21 mouse cellular contexts compared by ENCODE assay signal in genomic region chr8:92797527-92797931, GRCm38 (mm10). TPM values are rescaled to one million over a fixed set of nuclear protein-coding genes. Genes with fewer than 3 reads are reported as not detected.
DNase-seq lines count a peak whose midpoint lies in the region; ATAC-seq and TF ChIP-seq lines count a peak whose summit lies in the region.
"Had no signal": no experiment of that assay in that cellular context is flagged by ENCODE, and none has a peak within 500 bp of the region (broad histone marks: within the 10 kb centered on the region; RNA-seq: fewer than 3 reads in every experiment).

No protein-coding gene starts in this region.

- H3K27me3 ChIP-seq in hindbrain, embryonic 11.5 days (ENCODE audit: control insufficient read depth, insufficient read depth, low read length), result no peaks in the 10 kb centered on the region
- no peaks in the 10 kb centered on the region for H3K27me3 ChIP-seq in hindbrain, postnatal 0 days (ENCODE audit: insufficient read depth, low read length)
- no peaks in the 10 kb centered on the region for H3K27me3 ChIP-seq in forebrain, postnatal 0 days (ENCODE audit: insufficient read depth, low read length)
- no peaks in the 10 kb centered on the region for H3K27me3 ChIP-seq in limb, embryonic 15.5 days

- H3K4me3 ChIP-seq in hindbrain, embryonic 11.5 days (ENCODE audit: low read depth, low read length), result no peak overlapping the region
- no peak overlapping the region for H3K4me3 ChIP-seq in hindbrain, postnatal 0 days (ENCODE audit: low read length)
- no peak overlapping the region for H3K4me3 ChIP-seq in forebrain, postnatal 0 days (ENCODE audit: low read depth, low read length)
- no peak overlapping the region for H3K4me3 ChIP-seq in limb, embryonic 15.5 days
- H3K4me3 ChIP-seq: midbrain, embryonic 10.5 days had no signal

- H3K27ac ChIP-seq in hindbrain, embryonic 11.5 days (ENCODE audit: low read depth, low read length), result no peak overlapping the region
- no peak overlapping the region for H3K27ac ChIP-seq in hindbrain, postnatal 0 days
- no peak overlapping the region for H3K27ac ChIP-seq in forebrain, postnatal 0 days (ENCODE audit: low read depth, low read length)
- H3K27ac ChIP-seq in limb, embryonic 15.5 days, result peak overlapping the region; percentile 27; the same call in 1 of the 2 replicates
- H3K27ac ChIP-seq: hindbrain, embryonic 14.5 days; midbrain, embryonic 10.5 days had no signal

- TF ChIP-seq CTCF in hindbrain, postnatal 0 days (IDR thresholded peaks at IDR 0.05; ENCODE audit: low read depth), result no peak
- no peak for TF ChIP-seq CTCF in forebrain, postnatal 0 days (IDR thresholded peaks at IDR 0.05; ENCODE audit: low read depth)

- H3K4me1 ChIP-seq in hindbrain, embryonic 11.5 days (replicated peaks; ENCODE audit: control insufficient read depth, insufficient read depth, low read length), result no peaks in the 10 kb centered on the region
- no peaks in the 10 kb centered on the region for H3K4me1 ChIP-seq in hindbrain, postnatal 0 days (ENCODE audit: insufficient read depth, low read length)
- no peaks in the 10 kb centered on the region for H3K4me1 ChIP-seq in forebrain, postnatal 0 days (ENCODE audit: insufficient read depth)
- no peaks in the 10 kb centered on the region; the same call in 1 of the 2 replicates for H3K4me1 ChIP-seq in limb, embryonic 15.5 days

- no peaks in the 10 kb centered on the region for H3K9me3 ChIP-seq in hindbrain, embryonic 11.5 days (ENCODE audit: control insufficient read depth, low read length)
- no peaks in the 10 kb centered on the region for H3K9me3 ChIP-seq in hindbrain, postnatal 0 days (ENCODE audit: low read length)
- no peaks in the 10 kb centered on the region for H3K9me3 ChIP-seq in forebrain, postnatal 0 days (ENCODE audit: low read length)
- no peaks in the 10 kb centered on the region for H3K9me3 ChIP-seq in limb, embryonic 15.5 days
- H3K9me3 ChIP-seq: midbrain, embryonic 10.5 days had no signal

- H3K9ac ChIP-seq in hindbrain, embryonic 11.5 days (ENCODE audit: low read depth, low read length), result no peak overlapping the region
- H3K9ac ChIP-seq in hindbrain, postnatal 0 days (replicated peaks; ENCODE audit: low read length), result no peak overlapping the region
- H3K9ac ChIP-seq in forebrain, postnatal 0 days, result no peak overlapping the region
- H3K9ac ChIP-seq in limb, embryonic 15.5 days, result no peak overlapping the region
- H3K9ac ChIP-seq: hindbrain, embryonic 14.5 days; lung, embryonic 14.5 days had no signal

- no peaks in the 10 kb centered on the region for H3K36me3 ChIP-seq in hindbrain, embryonic 11.5 days (ENCODE audit: control insufficient read depth, insufficient read depth, low read length)
- H3K36me3 ChIP-seq in hindbrain, postnatal 0 days (ENCODE audit: insufficient read depth, low read length), result no peaks in the 10 kb centered on the region
- no peaks in the 10 kb centered on the region for H3K36me3 ChIP-seq in forebrain, postnatal 0 days (ENCODE audit: insufficient read depth)
- H3K36me3 ChIP-seq in limb, embryonic 15.5 days, result no peaks in the 10 kb centered on the region
- H3K36me3 ChIP-seq: G1E; midbrain, embryonic 10.5 days had no signal

- peak; percentile 54 for DNase-seq in embryo, embryonic 10 days (ENCODE audit: low spot score)
- DNase-seq in embryo, embryonic 9.5 days (ENCODE audit: extremely low spot score), result no peak
- peak; percentile 12 for DNase-seq in hindbrain, embryonic 11.5 days (ENCODE audit: low spot score)
- no peak for DNase-seq in hindbrain, postnatal 0 days (ENCODE audit: low spot score)
- DNase-seq in forebrain, postnatal 0 days, result peak; percentile 22
- DNase-seq in adrenal gland, adult 2 months, result no peak
- no peak for DNase-seq in cerebellum, postnatal 10 days
- DNase-seq: cerebellum, adult 11 months; heart, postnatal 14 days; kidney, postnatal 14 days; lung, embryonic 14.5 days; lung, postnatal 4 days; right cerebral cortex, postnatal 4 days; thymus, postnatal 4 days had no signal

- WGBS in hindbrain, embryonic 11.5 days, result 73% methylated on average over 7 of the region's 7 CpGs
- 68% methylated on average over 7 of the region's 7 CpGs for WGBS in hindbrain, postnatal 0 days
- 47% methylated on average over 7 of the region's 7 CpGs for WGBS in forebrain, postnatal 0 days
- WGBS in limb, embryonic 15.5 days, result 31% methylated on average over 7 of the region's 7 CpGs

- H3K4me2 ChIP-seq in hindbrain, embryonic 11.5 days (replicated peaks; ENCODE audit: low read depth, low read length), result no peak overlapping the region
- no peak overlapping the region for H3K4me2 ChIP-seq in hindbrain, postnatal 0 days (ENCODE audit: low read depth, low read length)
- H3K4me2 ChIP-seq in forebrain, postnatal 0 days (ENCODE audit: low read depth), result no peak overlapping the region
- no peak overlapping the region for H3K4me2 ChIP-seq in limb, embryonic 15.5 days
- H3K4me2 ChIP-seq: hindbrain, embryonic 14.5 days; liver, embryonic 11.5 days; lung, embryonic 14.5 days had no signal

- ATAC-seq in hindbrain, embryonic 11.5 days (ENCODE audit: low FRiP score), result no peak
- no peak for ATAC-seq in hindbrain, postnatal 0 days
- peak; percentile 70 for ATAC-seq in forebrain, postnatal 0 days
- no peak for ATAC-seq in limb, embryonic 15.5 days (ENCODE audit: insufficient number of reproducible peaks, low FRiP score, low TSS enrichment, low read depth)
- ATAC-seq: CD4-positive, CD25-positive, alpha-beta regulatory T cell, adult 4 months; intestine, postnatal 0 days had no signal

RNA-seq across cellular contexts. Expression of gene Mmp2, which starts 29.6 kb away (rescaled TPM):
- polyA plus RNA-seq in hindbrain, embryonic 11.5 days (2014; fragmentation: Nextera tagmentation; extraction: Ambion mirVana), result 73.7 and 80.9 TPM in 2 replicates
- total RNA-seq in hindbrain, postnatal 0 days (2014; rRNA removed), result 12.7 and 16.9 TPM in 2 replicates
- polyA plus RNA-seq in hindbrain, postnatal 0 days (2015; fragmentation: Nextera tagmentation; extraction: Ambion mirVana), result 13.0 and 16.1 TPM in 2 replicates
- 11.3 and 19.5 TPM in 2 replicates for total RNA-seq in forebrain, postnatal 0 days (2014; rRNA removed)
- 12.0 and 14.2 TPM in 2 replicates for polyA plus RNA-seq in forebrain, postnatal 0 days (2015; fragmentation: Nextera tagmentation; extraction: Ambion mirVana)
- 288 and 295 TPM in 2 replicates for polyA plus RNA-seq in limb, embryonic 15.5 days (2015; fragmentation: Nextera tagmentation; extraction: Ambion mirVana)
- total RNA-seq in adrenal gland, adult 2 months (2021), result 10 to 100 TPM; 21.6 to 38.8 TPM
- 20.9 and 22.4 TPM in 2 replicates for polyA plus RNA-seq in adrenal gland, adult 2 months (2012; rRNA removed)
- polyA plus RNA-seq: CD4-positive, CD25-positive, alpha-beta regulatory T cell, adult 4 months; G1E had no signal

RNA-seq across cellular contexts. Expression of gene Lpcat2, which starts 57.6 kb away (rescaled TPM):
- 3.8 and 5.8 TPM in 2 replicates for polyA plus RNA-seq in hindbrain, embryonic 11.5 days (2014; fragmentation: Nextera tagmentation; extraction: Ambion mirVana)
- total RNA-seq in hindbrain, postnatal 0 days (2014; rRNA removed), result 6.2 and 10.9 TPM in 2 replicates
- polyA plus RNA-seq in hindbrain, postnatal 0 days (2015; fragmentation: Nextera tagmentation; extraction: Ambion mirVana), result 12.7 and 12.8 TPM in 2 replicates
- 7.2 and 10.3 TPM in 2 replicates for total RNA-seq in forebrain, postnatal 0 days (2014; rRNA removed)
- 7.3 and 9.8 TPM in 2 replicates for polyA plus RNA-seq in forebrain, postnatal 0 days (2015; fragmentation: Nextera tagmentation; extraction: Ambion mirVana)
- 12.7 and 14.7 TPM in 2 replicates for polyA plus RNA-seq in limb, embryonic 15.5 days (2015; fragmentation: Nextera tagmentation; extraction: Ambion mirVana)
- total RNA-seq in adrenal gland, adult 2 months (2021), result 10 to 100 TPM in 1 of 2 experiments, 1 to 10 TPM in 1; 3.1 to 15.5 TPM
- 1.9 and 2.9 TPM in 2 replicates for polyA plus RNA-seq in adrenal gland, adult 2 months (2012; rRNA removed)
- polyA plus RNA-seq: G1E had no signal

Comparison
In these comparisons a context has a peak if more than half of its experiments do, and no peak if none do; other contexts are left out.
1. DNase-seq: peak in embryo, embryonic 10 days (single experiment), hindbrain, embryonic 11.5 days (single experiment) and forebrain, postnatal 0 days (single experiment); none in embryo, embryonic 9.5 days (single experiment), hindbrain, postnatal 0 days (single experiment), adrenal gland, adult 2 months (single experiment) and cerebellum, postnatal 10 days (0 of 2).